Mouse (Mus musculus) splenic B cell, adult 2 months (primary cell): ENCODE results near the gene Mdh2.

Experiments used
- DNase-seq: peaks from one replicate; pipeline ENCODE4 v3.0.0-alpha.2; 2011; ENCODE audit warnings: low read depth, low spot score
- H3K27me3 ChIP-seq: 2 replicates; pipeline ENCODE4 v1.6.1; 2012; ENCODE audit warnings: mild to moderate bottlenecking, low read length, moderate library complexity, mixed read lengths; ENCODE audit not compliant: control insufficient read depth, poor library complexity, insufficient read depth, severe bottlenecking
- H3K36me3 ChIP-seq: 2 replicates; pipeline ENCODE4 v1.6.1; 2012; ENCODE audit warnings: mild to moderate bottlenecking, low read length, moderate library complexity, mixed read lengths; ENCODE audit not compliant: control insufficient read depth, poor library complexity, insufficient read depth, severe bottlenecking

The Mdh2 gene

GRCm38 (mm10) chr5:135802641-135803040, 24.4 kb downstream of the Mdh2 start:
- no peaks in the 10 kb centered on the region for H3K36me3 ChIP-seq
- no peak for DNase-seq
- H3K27me3 ChIP-seq = no peaks in the 10 kb centered on the region

DNA sequence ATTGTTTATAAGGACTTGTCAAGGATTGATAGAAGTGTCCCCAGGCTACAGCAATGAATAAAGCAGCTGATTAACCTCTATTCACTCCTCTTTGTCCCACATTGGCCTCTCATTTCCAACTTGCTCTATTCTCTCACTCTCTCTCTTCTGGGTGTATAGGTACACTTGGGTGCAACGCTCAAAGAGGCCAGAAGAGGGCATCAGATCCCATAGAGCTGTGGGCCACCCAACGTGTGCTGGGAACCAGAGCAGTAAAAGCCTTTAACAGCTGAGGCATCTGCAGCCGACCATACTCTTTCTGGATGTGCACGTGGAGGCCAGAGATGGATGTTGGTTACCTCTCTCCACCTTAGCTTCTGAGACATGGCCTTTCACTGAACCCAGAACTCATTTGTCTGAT, 24.9 kb downstream of the Mdh2 start:
- Histone ChIP-seq H3K27me3 (no peaks in the 10 kb centered on the region), H3K36me3 (no peaks in the 10 kb centered on the region)
- DNase-seq = peak; percentile 14

DNA sequence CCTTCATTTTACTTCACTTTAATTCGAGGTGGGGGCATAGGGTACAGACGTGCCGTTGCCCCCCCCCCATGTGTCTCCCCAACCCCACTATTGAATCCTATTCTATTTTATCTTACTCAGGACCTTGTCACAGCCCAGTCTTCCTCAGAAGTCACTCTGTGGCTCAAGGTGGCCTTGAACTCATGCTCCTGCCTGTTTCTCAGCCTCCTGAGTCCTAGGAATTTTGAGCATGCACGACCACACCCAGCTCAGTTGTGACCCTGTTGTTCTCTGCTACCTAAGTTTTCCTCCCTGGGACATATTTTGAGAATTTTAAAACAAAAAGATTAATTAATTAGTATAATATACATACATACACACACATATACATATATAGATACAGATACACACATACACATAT, 25.4 kb downstream of the Mdh2 start:
- Histone ChIP-seq H3K27me3 (no peaks in the 10 kb centered on the region), H3K36me3 (no peaks in the 10 kb centered on the region)
- DNase-seq = no peak

DNA sequence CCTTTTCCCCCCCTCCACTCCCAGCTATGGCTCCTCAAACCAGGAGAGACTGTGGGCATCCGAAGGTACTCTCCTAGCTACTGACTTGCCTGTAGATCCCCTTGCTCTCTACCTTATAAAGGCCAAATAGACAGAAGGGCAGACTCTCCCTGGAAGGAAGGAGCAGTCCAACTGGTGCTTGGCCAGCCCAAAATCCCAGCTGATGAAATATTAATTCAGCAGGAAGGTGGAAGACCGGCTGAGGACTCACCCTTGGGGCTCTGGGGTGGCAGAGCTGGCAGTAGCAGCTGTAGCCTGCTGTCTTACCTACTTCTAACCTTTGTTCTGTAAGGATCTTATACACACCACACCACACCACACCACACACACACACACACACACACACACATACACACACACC, 26.5 kb downstream of the Mdh2 start:
- DNase-seq = no peak
- Histone ChIP-seq H3K36me3 (no peaks in the 10 kb centered on the region), H3K27me3 (no peaks in the 10 kb centered on the region)

DNA sequence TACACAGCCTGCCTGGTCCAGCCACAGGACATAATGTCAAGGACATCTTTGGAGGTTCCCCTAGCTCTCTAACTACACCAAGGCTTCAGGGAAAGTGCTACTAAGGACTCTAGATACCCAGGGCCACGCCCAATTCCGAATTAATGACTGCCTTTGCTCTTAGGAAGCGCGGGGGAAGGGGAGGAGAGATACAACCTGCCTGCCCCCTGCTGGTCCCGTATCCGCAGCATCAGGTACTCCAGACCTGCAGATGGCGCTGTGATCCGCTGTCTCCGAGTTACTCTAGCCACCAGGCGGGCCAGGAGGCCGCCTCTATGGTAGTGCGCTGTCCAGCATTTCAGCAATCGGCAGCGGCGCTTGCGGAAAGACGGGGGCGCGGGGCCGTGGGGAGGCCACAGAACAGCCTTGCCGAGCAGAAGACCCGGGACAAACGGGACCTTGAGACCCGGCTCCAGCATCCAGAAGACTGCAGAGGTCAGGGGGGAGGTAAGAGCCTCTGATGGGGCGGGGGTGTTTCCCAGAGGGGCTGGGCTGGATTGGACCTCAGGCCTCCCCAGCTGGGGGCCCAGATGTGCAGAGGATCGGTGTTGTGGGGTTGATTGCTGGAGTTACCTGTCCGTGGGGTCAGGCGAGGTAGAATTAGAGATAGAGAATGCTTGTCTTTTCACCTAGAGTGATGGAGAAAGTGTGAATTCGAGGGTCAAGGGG, 28.4 kb downstream of the Mdh2 start, which contains the start of gene Srrm3:
TSS of gene Srrm3 (plus strand) at position 336 of the 708 bp plus-strand sequence.
- no peaks in the 10 kb centered on the region for H3K27me3 ChIP-seq
- peak; percentile 94 for DNase-seq
- H3K36me3 ChIP-seq = no peaks in the 10 kb centered on the region

DNA sequence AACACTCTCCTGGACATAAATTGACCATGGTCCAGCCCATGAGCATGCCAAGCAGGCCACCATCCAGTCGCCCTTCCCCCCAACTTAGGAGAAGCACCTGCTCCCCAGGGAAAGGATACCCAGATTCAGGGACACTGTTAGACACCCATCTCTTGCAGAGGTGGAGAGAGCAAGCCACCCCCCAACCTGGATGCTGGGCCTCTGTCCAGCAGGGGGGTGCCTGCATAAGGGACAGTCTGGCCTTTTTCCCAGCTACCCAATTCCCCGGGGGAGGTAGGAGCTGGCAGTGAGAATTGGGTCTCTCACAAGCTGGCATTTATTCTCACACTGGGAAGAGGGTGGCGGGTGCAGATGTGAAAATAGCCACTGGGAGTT, 29.0 kb downstream of the Mdh2 start:
- no peak for DNase-seq
- Histone ChIP-seq H3K27me3 (no peaks in the 10 kb centered on the region), H3K36me3 (no peaks in the 10 kb centered on the region)

- DNase-seq = no peak
- no peaks in the 10 kb centered on the region for H3K27me3 ChIP-seq
Observed at GRCm38 (mm10) chr5:135812991-135813390, 34.7 kb downstream of the Mdh2 start.

DNA sequence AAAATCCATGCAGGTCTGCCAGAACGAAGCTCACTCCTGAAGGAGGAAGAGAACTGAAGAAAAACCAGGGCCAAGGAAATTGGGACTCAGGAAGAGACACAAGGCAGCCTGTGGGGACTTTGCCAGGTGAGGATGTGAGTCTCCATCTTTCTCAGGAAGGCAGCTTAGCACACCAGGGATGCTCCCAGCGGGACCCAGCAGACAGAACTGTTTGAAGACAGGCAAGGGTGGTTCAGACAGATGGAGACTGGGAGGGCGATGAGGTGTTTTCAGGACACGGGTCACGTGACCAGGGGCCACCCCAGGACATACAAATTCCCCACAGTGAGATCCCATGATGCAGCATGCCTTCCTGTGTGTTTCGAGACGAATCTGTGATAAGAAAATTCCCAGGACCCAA, 40.2 kb downstream of the Mdh2 start:
- no peak for DNase-seq
- H3K36me3 ChIP-seq = no peaks in the 10 kb centered on the region

More at GRCm38 (mm10) chr5:135812991-135813390, 34.7 kb downstream of the Mdh2 start:
- no peaks in the 10 kb centered on the region for H3K36me3 ChIP-seq

DNA sequence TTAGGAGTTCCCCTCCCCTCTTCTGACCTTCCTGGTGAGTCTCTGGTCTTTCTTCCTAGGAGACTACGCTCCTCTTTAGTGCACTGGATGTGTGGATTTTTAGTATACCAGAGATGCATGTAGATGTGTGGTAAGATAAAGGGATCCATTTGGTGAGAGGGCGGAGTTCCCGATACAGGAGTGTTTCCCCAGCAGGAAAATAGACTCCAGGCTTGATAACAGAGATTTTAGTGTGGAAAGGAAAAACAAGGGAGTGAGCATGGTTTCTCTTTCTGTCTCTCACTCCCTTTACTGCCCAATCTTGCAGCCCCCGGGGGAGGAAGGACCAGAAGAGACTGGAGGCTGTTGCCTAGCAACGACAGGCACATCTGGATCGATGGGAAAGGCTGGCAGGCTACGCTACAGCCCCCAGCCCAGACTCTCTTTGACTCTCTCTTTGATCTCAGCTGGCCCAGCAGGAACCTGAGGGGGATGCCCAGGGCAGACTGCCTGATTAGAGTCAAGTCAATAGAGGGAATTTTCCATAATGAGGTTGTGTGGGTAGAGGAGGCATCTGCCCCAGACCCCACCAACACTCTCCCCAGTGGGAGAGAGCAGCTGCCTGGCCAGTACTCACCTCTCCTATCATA, 44.1 kb downstream of the Mdh2 start:
- no peak for DNase-seq
- Histone ChIP-seq H3K36me3 (no peaks in the 10 kb centered on the region), H3K27me3 (no peaks in the 10 kb centered on the region)

More for the DNA sequence above, 40.2 kb downstream of the Mdh2 start:
- H3K27me3 ChIP-seq = no peaks in the 10 kb centered on the region

GRCm38 (mm10) chr5:135824517-135824916, 46.2 kb downstream of the Mdh2 start:
- H3K36me3 ChIP-seq = no peaks in the 10 kb centered on the region
- no peak for DNase-seq
- no peaks in the 10 kb centered on the region for H3K27me3 ChIP-seq

DNA sequence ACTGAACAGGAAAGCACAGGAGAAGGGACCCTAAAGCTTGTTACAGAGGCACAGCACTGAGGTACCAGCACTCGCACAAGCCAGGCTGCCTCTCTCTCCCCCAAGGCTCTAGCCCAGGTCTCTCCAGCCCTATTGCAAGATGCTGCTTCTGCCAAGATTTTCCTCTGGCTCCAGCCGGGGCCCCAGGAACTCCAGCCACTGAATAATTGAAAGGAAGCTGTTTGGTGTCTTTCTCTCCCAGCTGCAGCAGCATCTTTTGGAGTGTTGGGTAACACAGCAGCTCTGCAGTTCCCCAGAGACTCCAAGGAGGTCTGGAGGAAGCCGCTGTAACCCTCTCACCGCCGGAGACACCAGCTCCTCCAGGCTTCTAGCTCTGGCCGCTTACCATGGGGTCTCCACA, 47.9 kb downstream of the Mdh2 start:
- Histone ChIP-seq H3K27me3 (no peaks in the 10 kb centered on the region), H3K36me3 (no peaks in the 10 kb centered on the region)
- no peak for DNase-seq

GRCm38 (mm10) chr5:135829381-135829780, 51.1 kb downstream of the Mdh2 start:
- no peak for DNase-seq
- no peaks in the 10 kb centered on the region for H3K36me3 ChIP-seq
- no peaks in the 10 kb centered on the region for H3K27me3 ChIP-seq

- Histone ChIP-seq H3K36me3 (no peaks in the 10 kb centered on the region), H3K27me3 (no peaks in the 10 kb centered on the region)
- no peak for DNase-seq
Observed at GRCm38 (mm10) chr5:135832729-135833128, 54.4 kb downstream of the Mdh2 start.

- no peaks in the 10 kb centered on the region for H3K36me3 ChIP-seq
- H3K27me3 ChIP-seq = no peaks in the 10 kb centered on the region
- DNase-seq = peak; percentile 76
Observed at GRCm38 (mm10) chr5:135834769-135835491, 56.6 kb downstream of the Mdh2 start.

GRCm38 (mm10) chr5:135835492-135835858, 57.2 kb downstream of the Mdh2 start:
- Histone ChIP-seq H3K27me3 (no peaks in the 10 kb centered on the region), H3K36me3 (no peaks in the 10 kb centered on the region)
- no peak for DNase-seq
